Mouse (Mus musculus): ENCODE data around the gene Ell. TPM values are rescaled to one million over a fixed set of nuclear protein-coding genes. Genes with fewer than 3 reads are reported as not detected.

The Ell gene
- polyA plus RNA-seq, 1 experiment, result 16.1 TPM

DNA sequence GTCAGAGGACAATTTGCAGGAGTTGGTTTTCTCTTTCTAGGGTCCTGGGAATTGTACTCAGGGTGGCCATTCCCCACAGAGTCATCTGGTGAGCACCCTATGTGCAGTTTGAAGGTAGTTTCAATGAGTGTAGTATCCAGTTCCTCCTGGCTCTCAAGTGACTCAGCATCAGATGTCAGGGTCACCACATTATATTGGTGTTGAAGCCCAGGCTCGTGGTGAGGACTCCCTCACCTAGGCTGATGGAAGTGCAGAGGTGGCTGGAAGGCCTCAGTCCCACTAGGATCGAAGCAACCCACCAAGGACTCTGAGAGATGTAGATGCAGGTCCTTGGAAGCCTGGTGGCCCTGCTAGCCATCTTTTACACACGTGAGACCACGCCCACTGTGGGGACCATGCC, 7.2 kb downstream of the Ell start:
- no peak overlapping the region for H3K4me3 ChIP-seq (ENCODE audit: insufficient read depth, low read length)
- H3K4me1 ChIP-seq (ENCODE audit: control insufficient read depth, insufficient read depth, low read length), result peaks cover 11% of the 10 kb centered on the region; the same call in 1 of the 2 replicates
- TF ChIP-seq CTCF (IDR thresholded peaks at IDR 0.05; ENCODE audit: borderline replicate concordance, insufficient read depth, low read length) (no peak), POLR2A (IDR thresholded peaks at IDR 0.05; ENCODE audit: low read depth, low read length) (no peak)
- no peak overlapping the region for H3K27ac ChIP-seq (ENCODE audit: insufficient read depth, low read length)

DNA sequence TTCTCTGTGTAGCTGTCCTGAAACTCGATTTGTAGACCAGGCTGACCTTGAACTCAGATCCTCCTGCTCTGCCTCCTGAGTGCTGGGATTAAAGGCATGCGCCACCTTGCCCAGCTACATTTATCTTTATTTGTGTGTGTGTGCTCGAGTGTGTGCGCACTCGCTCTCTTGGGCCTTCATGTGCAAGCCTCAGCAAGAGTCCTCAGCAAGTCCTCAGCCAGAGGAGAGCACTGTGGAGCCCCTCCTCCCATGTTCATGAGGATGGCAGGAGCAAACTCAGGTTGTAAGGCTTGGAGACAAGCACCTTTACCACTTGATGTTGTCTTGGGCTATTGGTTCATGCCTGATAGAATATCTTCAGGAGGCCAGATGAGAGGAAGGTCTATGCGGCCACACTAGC, 8.5 kb downstream of the Ell start:
- no peak for TF ChIP-seq CTCF (IDR thresholded peaks at IDR 0.05; ENCODE audit: borderline replicate concordance, insufficient read depth, low read length)
- no peak for TF ChIP-seq POLR2A (IDR thresholded peaks at IDR 0.05; ENCODE audit: low read depth, low read length)
- H3K27ac ChIP-seq (ENCODE audit: insufficient read depth, low read length), result no peak overlapping the region
- H3K4me3 ChIP-seq (ENCODE audit: insufficient read depth, low read length), result no peak overlapping the region
- H3K4me1 ChIP-seq (ENCODE audit: control insufficient read depth, insufficient read depth, low read length), result peaks cover 10% of the 10 kb centered on the region; the same call in 1 of the 2 replicates

DNA sequence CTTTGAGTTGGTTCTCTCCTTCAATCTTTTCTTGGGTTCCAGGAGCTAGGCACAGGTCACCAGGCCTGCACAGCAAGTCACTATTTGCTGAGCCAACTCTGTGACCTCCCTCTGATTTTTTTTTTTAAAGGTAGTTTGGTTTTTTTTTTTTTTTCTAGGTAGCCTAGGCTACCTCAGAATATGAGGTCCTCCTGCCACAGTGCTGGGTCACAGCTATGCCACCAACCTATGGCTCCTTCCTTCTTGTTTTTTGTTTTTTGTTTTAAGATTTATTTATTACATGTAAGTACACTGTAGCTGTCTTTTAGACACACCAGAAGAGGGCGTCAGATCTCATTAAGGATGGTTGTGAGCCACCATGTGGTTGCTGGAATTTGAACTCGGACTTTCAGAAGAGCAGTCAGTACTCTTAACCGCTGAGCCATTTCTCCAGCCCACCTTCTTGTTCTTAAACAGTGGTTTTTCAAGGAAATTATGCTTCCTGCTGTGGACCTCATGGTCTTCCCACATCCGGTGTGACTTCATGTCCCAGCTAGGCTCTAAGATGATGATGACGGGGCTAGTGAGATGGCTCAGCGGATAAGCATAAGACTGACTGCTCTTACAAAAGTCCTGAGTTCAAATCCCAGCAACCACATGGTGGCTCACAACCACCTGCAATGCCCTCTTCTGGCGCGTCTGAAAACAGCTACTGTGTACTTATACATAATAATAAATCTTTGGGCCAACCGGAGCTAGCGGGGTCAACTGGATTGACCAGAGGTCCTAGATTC, 10.3 kb downstream of the Ell start:
- no peak overlapping the region for H3K4me3 ChIP-seq (ENCODE audit: insufficient read depth, low read length)
- no peak overlapping the region for H3K27ac ChIP-seq (ENCODE audit: insufficient read depth, low read length)
- TF ChIP-seq POLR2A (IDR thresholded peaks at IDR 0.05; ENCODE audit: low read depth, low read length), result no peak
- no peak for TF ChIP-seq CTCF (IDR thresholded peaks at IDR 0.05; ENCODE audit: borderline replicate concordance, insufficient read depth, low read length)
- H3K4me1 ChIP-seq (ENCODE audit: control insufficient read depth, insufficient read depth, low read length), result peaks cover 14% of the 10 kb centered on the region; the same call in 1 of the 2 replicates

GRCm38 (mm10) chr8:70551558-70552161, 12.4 kb downstream of the Ell start:
- no peak for TF ChIP-seq POLR2A (IDR thresholded peaks at IDR 0.05; ENCODE audit: low read depth, low read length)
- TF ChIP-seq CTCF (IDR thresholded peaks at IDR 0.05; ENCODE audit: borderline replicate concordance, insufficient read depth, low read length), result no peak
- Histone ChIP-seq H3K4me1 (ENCODE audit: control insufficient read depth, insufficient read depth, low read length) (peaks cover 9% of the 10 kb centered on the region; the same call in 1 of the 2 replicates), H3K4me3 (ENCODE audit: insufficient read depth, low read length) (no peak overlapping the region), H3K27ac (ENCODE audit: insufficient read depth, low read length) (no peak overlapping the region)

- H3K27ac ChIP-seq (ENCODE audit: insufficient read depth, low read length), result no peak overlapping the region
- peaks cover 8% of the 10 kb centered on the region; the same call in 1 of the 2 replicates for H3K4me1 ChIP-seq (ENCODE audit: control insufficient read depth, insufficient read depth, low read length)
- TF ChIP-seq CTCF (IDR thresholded peaks at IDR 0.05; ENCODE audit: borderline replicate concordance, insufficient read depth, low read length) (no peak), POLR2A (IDR thresholded peaks at IDR 0.05; ENCODE audit: low read depth, low read length) (no peak)
- H3K4me3 ChIP-seq (ENCODE audit: insufficient read depth, low read length), result no peak overlapping the region
Measured at GRCm38 (mm10) chr8:70552836-70553235, 13.6 kb downstream of the Ell start.

GRCm38 (mm10) chr8:70553740-70554139, 14.5 kb downstream of the Ell start:
- H3K27ac ChIP-seq (ENCODE audit: insufficient read depth, low read length), result no peak overlapping the region
- H3K4me3 ChIP-seq (ENCODE audit: insufficient read depth, low read length), result no peak overlapping the region
- peaks cover 11% of the 10 kb centered on the region; the same call in 1 of the 2 replicates for H3K4me1 ChIP-seq (ENCODE audit: control insufficient read depth, insufficient read depth, low read length)
- TF ChIP-seq POLR2A (IDR thresholded peaks at IDR 0.05; ENCODE audit: low read depth, low read length) (no peak), CTCF (IDR thresholded peaks at IDR 0.05; ENCODE audit: borderline replicate concordance, insufficient read depth, low read length) (no peak)

- H3K4me3 ChIP-seq (ENCODE audit: insufficient read depth, low read length), result no peak overlapping the region
- peaks cover 11% of the 10 kb centered on the region; the same call in 1 of the 2 replicates for H3K4me1 ChIP-seq (ENCODE audit: control insufficient read depth, insufficient read depth, low read length)
- H3K27ac ChIP-seq (ENCODE audit: insufficient read depth, low read length), result no peak overlapping the region
- no peak for TF ChIP-seq CTCF (IDR thresholded peaks at IDR 0.05; ENCODE audit: borderline replicate concordance, insufficient read depth, low read length)
- TF ChIP-seq POLR2A (IDR thresholded peaks at IDR 0.05; ENCODE audit: low read depth, low read length), result no peak
Measured at GRCm38 (mm10) chr8:70555079-70555747, 16.0 kb downstream of the Ell start.

- Histone ChIP-seq H3K4me3 (ENCODE audit: insufficient read depth, low read length) (no peak overlapping the region), H3K27ac (ENCODE audit: insufficient read depth, low read length) (no peak overlapping the region), H3K4me1 (ENCODE audit: control insufficient read depth, insufficient read depth, low read length) (peaks cover 11% of the 10 kb centered on the region; the same call in 1 of the 2 replicates)
- TF ChIP-seq POLR2A (IDR thresholded peaks at IDR 0.05; ENCODE audit: low read depth, low read length) (no peak), CTCF (IDR thresholded peaks at IDR 0.05; ENCODE audit: borderline replicate concordance, insufficient read depth, low read length) (no peak)
Measured at GRCm38 (mm10) chr8:70558334-70558733, 19.1 kb downstream of the Ell start.

DNA sequence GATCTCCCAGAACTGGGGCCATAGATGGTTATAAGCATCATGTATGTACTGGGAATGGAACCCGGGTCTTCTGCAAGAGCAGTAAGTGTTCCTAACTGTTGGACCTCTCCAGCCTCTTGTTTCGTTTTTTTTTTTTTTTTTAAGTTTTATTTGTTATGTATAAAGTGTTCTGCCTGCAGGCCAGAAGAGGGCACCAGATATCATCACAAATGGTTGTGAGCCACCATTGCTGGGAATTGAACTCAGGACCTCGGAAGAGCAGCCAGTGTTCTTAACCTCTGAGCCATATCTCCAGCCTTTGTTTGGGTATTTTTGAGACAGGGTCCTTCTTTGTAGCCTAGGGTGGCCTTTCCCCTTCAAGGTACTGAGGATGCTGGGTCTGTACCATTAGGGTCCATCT, 19.7 kb downstream of the Ell start:
- Histone ChIP-seq H3K27ac (ENCODE audit: insufficient read depth, low read length) (no peak overlapping the region), H3K4me3 (ENCODE audit: insufficient read depth, low read length) (no peak overlapping the region), H3K4me1 (ENCODE audit: control insufficient read depth, insufficient read depth, low read length) (peaks cover 6% of the 10 kb centered on the region; the same call in 1 of the 2 replicates)
- TF ChIP-seq POLR2A (IDR thresholded peaks at IDR 0.05; ENCODE audit: low read depth, low read length), result no peak
- no peak for TF ChIP-seq CTCF (IDR thresholded peaks at IDR 0.05; ENCODE audit: borderline replicate concordance, insufficient read depth, low read length)

Measured in embryonic fibroblast, embryonic 13.5 days (primary cell).